Mouse (Mus musculus) lung, adult 2 months (tissue): ENCODE measurements around the gene Gbx1.

Source experiments
- CTCF ChIP-seq: fragments of 200-500 bp; IDR thresholded peaks from 2 replicates; pipeline ENCODE4 v1.5.1; 2011; ENCODE audit warnings: mild to moderate bottlenecking, low read length, control low read depth; ENCODE audit not compliant: insufficient read depth
- POLR2A ChIP-seq: fragments of 200-500 bp; IDR thresholded peaks from 2 replicates; pipeline ENCODE4 v1.6.1; 2011; ENCODE audit warnings: low read depth, mild to moderate bottlenecking, control low read depth, low read length, borderline replicate concordance; ENCODE audit errors: extremely low read depth

GRCm38 (mm10) chr5:24533391-24533790 is 6.4 kb upstream of the Gbx1 start:
- TF ChIP-seq CTCF: no peak
- no peak for TF ChIP-seq POLR2A
